Mouse (Mus musculus) thymus, adult 2 months (tissue): ENCODE results near the gene Zbtb2. TPM values are rescaled to one million over a fixed set of nuclear protein-coding genes. Genes with fewer than 3 reads are reported as not detected.

Experiments
- DNase-seq: peaks from one replicate; pipeline ENCODE4 v3.0.0; 2021
- H3K27ac ChIP-seq: fragments of 200-500 bp; 2 replicates; pipeline ENCODE4 v1.5.1; 2012; ENCODE audit warnings: low read length, control low read depth; ENCODE audit not compliant: control insufficient read depth, insufficient read depth
- H3K27me3 ChIP-seq: fragments of 200-500 bp; 2 replicates; pipeline ENCODE4 v1.6.1; 2012; ENCODE audit warnings: mild to moderate bottlenecking, low read length, moderate library complexity, mixed read lengths; ENCODE audit not compliant: control insufficient read depth, insufficient read depth
- H3K36me3 ChIP-seq: fragments of 200-500 bp; 2 replicates; pipeline ENCODE4 v1.6.1; 2012; ENCODE audit warnings: mild to moderate bottlenecking, low read length, moderate library complexity; ENCODE audit not compliant: control insufficient read depth, insufficient read depth
- H3K4me1 ChIP-seq: fragments of 200-500 bp; replicated peaks from 2 replicates; pipeline ENCODE4 v1.6.1; 2012; ENCODE audit warnings: low read length; ENCODE audit not compliant: control insufficient read depth, insufficient read depth
- H3K4me3 ChIP-seq: fragments of 200-500 bp; 2 replicates; pipeline ENCODE4 v1.5.1; 2012; ENCODE audit warnings: mild to moderate bottlenecking, low read length, control low read depth, moderate library complexity; ENCODE audit not compliant: control insufficient read depth, insufficient read depth
- CTCF ChIP-seq: fragments of 200-500 bp; IDR thresholded peaks from 2 replicates; pipeline ENCODE4 v1.5.1; 2012; ENCODE audit warnings: mild to moderate bottlenecking, control low read depth, low read length, moderate library complexity, borderline replicate concordance; ENCODE audit not compliant: control insufficient read depth, poor library complexity, insufficient read depth; ENCODE audit errors: extremely low read depth
- POLR2A ChIP-seq: fragments of 200-500 bp; IDR thresholded peaks from 2 replicates; pipeline ENCODE4 v1.6.1; 2012; ENCODE audit warnings: mild to moderate bottlenecking, low read length, control low read depth, moderate library complexity; ENCODE audit not compliant: control insufficient read depth, poor library complexity, insufficient read depth; ENCODE audit errors: extremely low read depth
- WGBS: fragments of 180-500 bp; shearing (Covaris S2); methylation state at CpG from one replicate; pipeline ENCODE4 v1.1.7; 2018; 5-methylcytosine and 5-hydroxymethylcytosine counted together
- polyA plus RNA-seq: library from polyadenylated mRNA; depleted of rRNA; stranded (reverse); fragments of >200 nt; gene quantifications from 2 replicates; pipeline ENCODE4 v1.2.3, GENCODE M21; 2012

Gene Zbtb2
- polyA plus RNA-seq, 1 experiment, result 32.8 TPM

- 94% methylated on average over 3 of the region's 3 CpGs for WGBS
- DNase-seq, result no peak
- peaks cover 8% of the 10 kb centered on the region; the same call in 1 of the 2 replicates for H3K36me3 ChIP-seq
- no peak overlapping the region for H3K27ac ChIP-seq
- TF ChIP-seq POLR2A, result no peak
- no peak for TF ChIP-seq CTCF
- no peak overlapping the region for H3K4me3 ChIP-seq
- peaks cover 9% of the 10 kb centered on the region for H3K4me1 ChIP-seq
- no peaks in the 10 kb centered on the region for H3K27me3 ChIP-seq
Measured at GRCm38 (mm10) chr10:4430826-4431225, 42.9 kb upstream of the Zbtb2 start.

- TF ChIP-seq POLR2A, result no peak
- no peak for TF ChIP-seq CTCF
- WGBS, result 56% methylated on average over 8 of the region's 8 CpGs
- Histone ChIP-seq H3K36me3 (peaks cover 12% of the 10 kb centered on the region; the same call in 1 of the 2 replicates), H3K27ac (no peak overlapping the region), H3K27me3 (no peaks in the 10 kb centered on the region), H3K4me1 (peaks cover 9% of the 10 kb centered on the region), H3K4me3 (no peak overlapping the region)
- no peak for DNase-seq
Measured at GRCm38 (mm10) chr10:4430399-4430798, 42.5 kb upstream of the Zbtb2 start.

- TF ChIP-seq POLR2A (no peak), CTCF (no peak)
- no peak for DNase-seq
- WGBS, result 86% methylated on average over 8 of the region's 8 CpGs
Measured at GRCm38 (mm10) chr10:4425245-4425644, 37.3 kb upstream of the Zbtb2 start.

GRCm38 (mm10) chr10:4407191-4407590, 19.3 kb upstream of the Zbtb2 start:
- TF ChIP-seq POLR2A (no peak), CTCF (no peak)
- peaks cover 26% of the 10 kb centered on the region for H3K36me3 ChIP-seq
- DNase-seq, result no peak

More at GRCm38 (mm10) chr10:4425245-4425644, 37.3 kb upstream of the Zbtb2 start:
- Histone ChIP-seq H3K4me3 (no peak overlapping the region), H3K27me3 (no peaks in the 10 kb centered on the region), H3K4me1 (no peaks in the 10 kb centered on the region), H3K36me3 (peaks cover 30% of the 10 kb centered on the region; the same call in 1 of the 2 replicates), H3K27ac (no peak overlapping the region)

GRCm38 (mm10) chr10:4405511-4405910, 17.6 kb upstream of the Zbtb2 start:
- DNase-seq, result no peak
- no peak overlapping the region for H3K27ac ChIP-seq
- no peak overlapping the region for H3K4me3 ChIP-seq
- WGBS, result 97% methylated on average over 5 of the region's 5 CpGs
- H3K27me3 ChIP-seq, result no peaks in the 10 kb centered on the region
- H3K36me3 ChIP-seq, result peaks cover 28% of the 10 kb centered on the region
- no peaks in the 10 kb centered on the region for H3K4me1 ChIP-seq
- no peak for TF ChIP-seq POLR2A
- TF ChIP-seq CTCF, result no peak

More at GRCm38 (mm10) chr10:4407191-4407590, 19.3 kb upstream of the Zbtb2 start:
- WGBS, result 100% methylated on average over 1 of the region's 1 CpGs
- H3K4me3 ChIP-seq, result no peak overlapping the region
- H3K4me1 ChIP-seq, result no peaks in the 10 kb centered on the region
- no peak overlapping the region for H3K27ac ChIP-seq
- no peaks in the 10 kb centered on the region for H3K27me3 ChIP-seq

- H3K27me3 ChIP-seq, result no peaks in the 10 kb centered on the region
- 68% methylated on average over 5 of the region's 5 CpGs for WGBS
- H3K36me3 ChIP-seq, result peaks cover 28% of the 10 kb centered on the region
- no peaks in the 10 kb centered on the region for H3K4me1 ChIP-seq
- no peak overlapping the region for H3K4me3 ChIP-seq
- TF ChIP-seq CTCF (no peak), POLR2A (no peak)
- DNase-seq, result peak; percentile 39
- no peak overlapping the region for H3K27ac ChIP-seq
Measured at GRCm38 (mm10) chr10:4404895-4405491, 17.1 kb upstream of the Zbtb2 start.

- no peak overlapping the region for H3K4me3 ChIP-seq
- H3K36me3 ChIP-seq, result peaks cover 28% of the 10 kb centered on the region
- no peak overlapping the region for H3K27ac ChIP-seq
- H3K4me1 ChIP-seq, result no peaks in the 10 kb centered on the region
- WGBS, result 94% methylated on average over 5 of the region's 5 CpGs
- DNase-seq, result no peak
- TF ChIP-seq POLR2A, result no peak
- TF ChIP-seq CTCF, result no peak
- no peaks in the 10 kb centered on the region for H3K27me3 ChIP-seq
Measured at GRCm38 (mm10) chr10:4398058-4398457, 10.2 kb upstream of the Zbtb2 start.
